Mouse (Mus musculus) kidney, adult 9 months (tissue): ENCODE results near the gene Sgtb.

Source experiments
- DNase-seq: peaks from one replicate; pipeline ENCODE4 v3.0.0; 2022

The Sgtb gene

DNA sequence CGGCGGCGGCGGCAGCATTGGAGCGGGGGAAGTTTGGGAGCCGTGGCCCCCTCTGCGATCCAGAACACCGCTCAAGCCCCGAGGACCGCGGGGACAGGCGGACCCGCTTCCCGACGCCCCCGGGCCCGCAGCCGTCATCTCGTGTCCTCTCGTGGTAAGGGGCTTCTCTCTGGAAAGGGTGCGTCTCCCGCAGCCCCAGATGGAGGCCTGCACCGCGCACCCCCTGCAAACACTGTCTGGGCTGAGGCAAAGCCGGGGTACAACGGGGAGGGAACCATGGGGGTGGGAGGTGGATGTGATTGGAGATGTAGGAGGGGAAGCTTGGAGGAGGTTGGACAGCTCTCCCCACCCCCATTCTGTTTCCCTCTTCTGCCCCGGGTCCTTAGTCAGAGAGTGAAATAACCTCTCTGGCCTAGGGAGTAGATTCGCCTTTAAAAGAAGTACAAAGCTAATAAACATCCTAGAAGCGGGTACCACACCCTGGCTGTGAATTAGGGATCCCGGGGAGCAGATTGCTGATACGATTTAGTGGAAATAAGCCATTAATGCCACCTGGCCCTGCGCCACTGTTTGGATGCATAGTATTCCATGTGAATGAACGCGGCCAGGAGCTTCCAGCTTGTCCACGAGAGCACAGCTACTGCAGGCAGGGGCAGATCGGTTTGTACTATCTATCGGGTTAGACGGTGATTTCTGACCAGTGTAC is 428 bp downstream of the Sgtb start:
- peak; percentile 57 for DNase-seq

DNA sequence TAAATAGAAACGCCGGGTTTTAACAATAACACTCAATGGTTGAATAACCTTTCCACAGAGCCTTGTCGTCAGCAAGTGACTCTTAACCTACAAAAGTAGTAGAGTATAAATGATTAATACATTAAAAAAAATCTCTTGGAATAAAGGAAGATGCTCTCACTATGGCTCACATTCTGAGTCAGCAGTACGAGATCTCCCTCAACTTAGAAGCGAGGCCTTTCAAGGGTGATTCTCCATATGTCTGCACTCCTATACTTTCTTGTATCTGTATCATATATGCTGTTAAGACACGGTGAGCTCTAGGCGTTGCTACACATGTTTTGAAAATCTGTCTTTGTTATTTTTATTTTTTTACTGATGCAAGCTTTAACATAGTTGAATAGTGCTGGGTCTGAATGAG is 985 bp downstream of the Sgtb start:
- DNase-seq, result no peak

DNA sequence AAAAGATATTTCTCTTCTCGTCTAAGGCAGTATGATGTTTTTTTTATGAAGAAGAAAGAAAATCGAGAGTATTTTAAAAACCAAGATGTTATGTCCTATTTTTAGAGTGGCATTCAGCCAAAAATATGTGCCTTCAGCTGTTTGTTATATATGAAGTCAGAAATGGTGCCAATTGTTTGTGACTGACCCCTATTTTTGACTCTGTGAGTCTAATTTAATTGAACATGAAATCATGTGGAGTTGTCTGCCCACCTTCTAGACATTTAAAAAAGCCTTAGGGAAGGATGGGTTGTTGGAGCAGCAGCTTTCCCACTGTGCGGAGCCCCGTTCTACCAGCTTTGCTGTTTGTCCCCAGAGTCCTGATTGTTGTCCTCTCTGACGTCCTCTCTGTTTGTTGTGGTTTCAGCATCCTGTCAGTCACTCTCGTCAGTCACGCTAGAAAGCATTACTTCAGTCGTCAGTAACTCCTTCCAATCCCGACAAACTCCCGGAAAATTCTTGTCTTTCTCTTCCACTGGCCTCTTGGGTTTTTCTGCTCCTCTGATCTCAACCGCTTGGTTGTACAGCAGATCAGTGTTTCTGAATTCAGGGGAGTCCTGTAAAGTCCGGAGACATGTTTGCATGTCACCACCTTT is 2.8 kb downstream of the Sgtb start:
- DNase-seq, result no peak

DNA sequence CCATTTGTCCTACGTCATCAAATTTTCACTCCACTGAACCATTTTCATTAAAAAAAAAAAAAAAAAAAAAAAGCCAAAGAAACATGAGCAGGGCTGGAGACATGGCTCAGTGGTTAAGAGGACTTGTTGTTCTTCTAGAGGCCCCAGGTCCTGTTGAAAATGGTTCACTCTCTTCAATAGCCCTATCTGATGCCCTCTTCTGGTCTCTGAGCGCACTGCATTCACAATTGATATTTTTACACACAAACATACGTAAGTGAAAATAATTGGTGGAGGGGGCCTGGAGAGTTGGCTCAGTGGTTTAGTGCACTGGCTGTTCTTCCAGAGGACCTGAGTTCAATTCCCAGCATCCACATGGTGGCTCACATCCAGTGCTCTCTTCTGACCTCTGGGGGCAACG is 4.2 kb downstream of the Sgtb start:
- peak; percentile 22 for DNase-seq

DNA sequence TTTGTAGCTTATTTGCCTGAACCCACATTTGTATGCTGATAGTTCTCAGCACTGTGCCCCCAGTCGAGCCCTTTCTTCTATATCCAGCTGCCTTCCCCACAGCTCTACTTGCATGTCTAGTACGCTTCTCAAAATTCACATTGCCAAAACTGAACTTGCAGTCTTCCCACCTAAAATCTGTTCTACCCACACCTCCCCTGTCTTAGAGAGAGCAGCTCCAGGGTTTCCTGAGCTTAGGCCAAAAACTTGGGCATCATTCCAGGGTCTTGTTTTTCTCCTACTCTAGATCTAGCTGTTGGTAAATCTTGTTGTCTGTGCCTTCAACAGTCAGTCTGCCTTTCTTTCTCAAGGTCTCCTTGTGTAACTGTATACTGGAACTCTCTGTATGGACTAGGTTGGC is 5.3 kb downstream of the Sgtb start:
- no peak for DNase-seq

DNA sequence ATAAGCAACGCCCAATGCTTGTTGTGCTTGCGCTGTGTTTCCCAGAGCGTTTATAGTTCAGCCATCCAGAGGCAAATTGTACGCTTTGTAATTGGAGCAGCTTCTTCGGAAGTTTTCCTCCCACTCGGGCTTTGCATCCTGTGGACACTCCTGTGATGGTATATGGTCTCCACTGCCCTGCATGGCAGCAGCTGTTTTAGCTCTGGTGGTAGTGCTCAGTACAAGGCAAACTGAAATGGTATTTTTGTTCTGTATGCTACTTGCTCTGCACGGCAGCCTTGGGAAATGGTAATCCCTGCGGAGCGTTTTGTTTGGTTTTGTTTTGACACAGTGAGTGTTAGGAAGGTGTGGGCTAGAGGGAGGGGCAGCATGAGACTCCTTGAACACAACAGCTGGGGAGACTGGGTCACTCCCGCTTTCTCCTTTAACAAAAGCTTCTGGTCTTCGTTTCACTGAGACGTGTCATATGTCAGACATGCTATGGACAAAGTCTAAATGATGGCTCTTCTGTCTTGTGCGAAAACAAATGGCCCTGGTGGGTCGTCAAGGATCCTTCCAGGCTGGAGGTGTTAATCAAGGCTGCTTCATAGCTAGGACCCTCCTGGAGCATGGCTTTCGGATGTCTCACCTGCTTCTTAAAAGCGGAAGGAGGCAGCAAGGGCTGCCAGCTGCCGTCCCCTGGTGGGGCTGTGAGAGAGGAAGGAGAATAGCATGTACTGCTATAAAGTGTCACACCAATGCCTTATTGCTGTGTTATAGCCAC is 12.7 kb downstream of the Sgtb start:
- no peak for DNase-seq

DNA sequence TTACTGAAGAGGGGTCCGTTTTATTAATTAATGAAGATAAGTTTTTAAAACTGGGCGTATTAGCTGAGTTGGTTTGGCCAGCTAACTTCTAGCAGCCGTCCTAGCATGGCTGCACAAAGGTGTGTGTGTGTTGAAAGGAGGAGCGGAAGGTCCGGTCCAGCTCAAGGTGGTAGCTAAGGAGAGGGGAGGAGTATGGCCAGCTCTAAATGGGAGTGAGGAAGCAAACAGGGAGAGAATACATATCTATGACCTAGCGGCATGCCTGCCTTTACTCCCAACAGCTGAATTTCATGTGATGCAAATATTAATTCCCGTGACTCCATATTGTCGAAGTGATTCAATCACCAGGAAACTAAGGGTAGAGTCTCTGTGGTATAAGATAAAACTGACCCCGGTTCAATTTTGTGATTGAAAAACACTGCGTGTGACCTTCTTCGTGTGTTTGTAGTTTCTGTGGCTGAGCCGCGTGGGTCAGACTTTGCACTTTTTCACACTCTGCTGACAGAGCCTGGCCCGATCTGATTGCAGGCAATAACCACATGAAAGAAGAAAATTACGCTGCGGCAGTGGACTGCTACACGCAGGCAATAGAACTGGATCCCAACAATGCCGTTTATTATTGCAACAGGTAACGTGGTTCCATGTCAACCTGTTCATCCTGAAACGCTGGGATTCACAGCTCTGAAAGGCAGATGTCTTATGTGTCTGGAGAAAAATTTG is 14.3 kb downstream of the Sgtb start:
- peak; percentile 42 for DNase-seq

DNA sequence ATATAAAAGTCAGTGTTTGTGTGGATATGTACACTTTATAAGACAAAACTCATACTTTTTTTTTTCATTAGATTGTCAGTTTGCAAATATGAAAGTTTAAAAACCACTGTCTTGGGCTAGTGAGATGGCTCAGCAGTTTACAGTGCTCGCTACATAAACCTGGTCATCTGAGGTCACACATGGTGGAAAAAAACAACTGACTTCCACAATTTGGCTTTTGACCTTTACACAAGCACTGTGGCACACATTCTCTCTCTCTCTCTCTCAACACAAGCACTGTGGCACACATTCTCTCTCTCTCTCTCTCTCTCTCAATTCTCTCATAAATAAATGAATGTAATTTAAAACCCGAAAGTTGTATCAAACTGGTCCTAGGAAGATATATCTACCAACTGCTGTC is 23.0 kb downstream of the Sgtb start:
- DNase-seq, result no peak

DNA sequence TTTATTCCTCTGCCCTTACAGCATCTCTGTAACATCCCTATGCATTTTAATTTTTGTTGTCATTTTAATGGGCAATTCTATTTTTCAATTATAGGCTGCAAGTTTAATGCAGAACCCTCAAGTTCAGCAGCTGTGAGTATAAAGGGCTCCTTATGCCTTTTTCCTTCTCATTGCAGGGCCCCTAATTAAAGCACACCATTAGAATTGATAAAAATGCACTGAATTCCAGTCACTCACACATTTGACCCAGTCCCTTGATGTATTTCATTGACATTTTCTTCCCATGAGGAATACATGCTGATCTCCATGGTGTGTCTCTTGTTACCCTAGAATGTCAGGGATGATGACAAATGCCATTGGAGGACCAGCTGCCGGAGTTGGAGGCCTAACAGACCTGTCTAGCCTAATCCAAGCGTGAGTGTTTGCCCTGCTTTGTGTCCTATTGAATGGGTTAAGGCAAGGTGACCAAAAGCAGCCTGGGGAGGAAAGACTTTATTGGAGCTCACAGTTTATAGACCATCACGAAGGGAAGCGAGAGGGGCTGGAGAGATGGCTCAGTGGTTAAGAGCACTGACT is 25.1 kb downstream of the Sgtb start:
- no peak for DNase-seq

DNA sequence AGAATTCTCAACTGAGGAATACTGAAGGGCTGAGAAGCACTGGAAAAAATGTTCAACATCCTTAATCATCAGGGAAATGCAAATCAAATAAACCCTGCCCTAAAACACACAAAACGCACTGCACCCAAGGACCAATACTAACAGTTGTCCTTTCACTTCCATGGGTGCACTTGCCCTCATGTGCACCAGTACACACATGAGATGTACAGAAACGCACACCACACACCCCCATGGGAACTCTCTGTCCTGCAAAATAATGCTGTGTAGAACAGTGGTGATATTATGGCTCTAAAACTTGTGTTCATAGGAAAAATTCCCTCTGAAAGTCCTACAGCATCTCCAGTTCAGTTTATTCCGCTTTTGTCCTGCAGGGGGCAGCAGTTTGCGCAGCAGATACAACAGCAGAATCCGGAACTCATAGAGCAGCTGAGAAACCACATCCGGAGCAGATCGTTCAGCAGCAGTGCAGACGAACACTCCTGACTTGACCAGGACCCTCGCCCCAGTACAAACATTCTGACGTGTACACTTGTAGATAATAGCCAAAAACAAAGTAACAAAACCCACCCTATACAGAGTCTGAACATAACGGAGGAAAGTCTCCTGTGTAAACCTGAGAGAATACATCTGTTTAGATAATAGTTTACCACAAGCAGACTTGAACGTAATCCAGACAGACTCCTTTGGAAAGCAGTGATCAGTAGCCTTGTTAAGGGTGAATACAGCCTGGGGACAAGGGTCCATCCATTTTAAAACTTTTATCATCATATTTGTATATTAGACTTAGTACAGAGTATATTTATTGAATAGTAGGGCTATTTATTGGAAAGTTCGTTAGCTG is 30.0 kb downstream of the Sgtb start:
- peak; percentile 87 for DNase-seq

DNA sequence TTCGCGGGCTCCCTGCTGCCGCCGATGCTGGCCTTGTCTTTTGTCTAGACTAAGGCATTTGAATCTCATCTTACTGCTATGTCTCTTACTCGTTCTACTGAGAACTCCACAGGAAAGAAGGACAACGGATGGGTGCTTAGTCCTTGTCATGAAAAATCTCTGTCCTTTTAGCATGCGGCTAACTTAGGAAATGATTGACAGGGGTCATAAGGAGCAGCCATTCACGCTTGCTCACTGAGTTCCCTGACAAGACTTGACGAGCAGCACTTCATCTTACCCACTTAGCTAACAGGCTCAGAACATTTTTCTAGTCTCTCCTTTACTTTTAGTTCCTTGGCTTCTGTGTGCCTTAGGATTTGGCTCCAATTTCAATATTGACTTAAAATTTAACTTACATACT is 35.3 kb downstream of the Sgtb start:
- DNase-seq, result peak; percentile 62

DNA sequence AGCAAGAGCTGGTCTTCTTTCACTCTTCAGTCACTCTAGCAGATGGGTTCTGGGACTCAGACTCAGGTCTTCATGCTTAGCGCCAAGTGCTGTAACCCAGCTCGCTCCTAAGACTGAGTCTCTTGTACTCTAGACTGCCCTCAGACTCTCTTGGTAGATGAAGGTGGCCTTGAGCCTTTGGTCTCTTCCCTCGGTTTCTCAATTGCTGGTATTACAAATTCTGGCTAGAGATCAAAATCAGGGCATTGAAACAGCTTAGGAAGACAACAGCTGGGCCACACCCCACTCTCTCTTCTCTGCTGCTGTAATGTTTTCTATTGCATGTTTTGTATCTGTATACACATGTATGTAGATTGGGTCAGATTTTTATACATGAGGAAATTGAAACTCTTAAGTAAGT is 36.1 kb downstream of the Sgtb start:
- DNase-seq, result peak; percentile 12

DNA sequence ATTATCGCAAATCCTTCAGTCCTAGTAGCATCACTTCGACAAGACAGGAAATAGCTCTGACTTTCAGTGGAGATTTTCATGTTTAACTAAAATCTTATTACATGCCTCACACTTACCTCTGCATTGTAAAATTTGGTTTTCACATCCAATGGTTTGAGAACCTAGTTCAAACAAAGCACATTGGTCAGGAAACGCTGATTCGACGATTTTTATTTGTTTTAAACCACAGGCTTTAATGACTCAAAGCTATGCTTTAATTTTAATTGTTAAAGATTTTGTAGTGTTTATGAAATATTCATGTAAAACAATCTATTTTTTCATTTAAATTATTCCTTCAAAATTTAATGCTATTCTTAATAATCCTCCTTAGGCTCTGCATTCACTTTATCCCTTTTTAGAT is 44.6 kb downstream of the Sgtb start:
- DNase-seq, result no peak

DNA sequence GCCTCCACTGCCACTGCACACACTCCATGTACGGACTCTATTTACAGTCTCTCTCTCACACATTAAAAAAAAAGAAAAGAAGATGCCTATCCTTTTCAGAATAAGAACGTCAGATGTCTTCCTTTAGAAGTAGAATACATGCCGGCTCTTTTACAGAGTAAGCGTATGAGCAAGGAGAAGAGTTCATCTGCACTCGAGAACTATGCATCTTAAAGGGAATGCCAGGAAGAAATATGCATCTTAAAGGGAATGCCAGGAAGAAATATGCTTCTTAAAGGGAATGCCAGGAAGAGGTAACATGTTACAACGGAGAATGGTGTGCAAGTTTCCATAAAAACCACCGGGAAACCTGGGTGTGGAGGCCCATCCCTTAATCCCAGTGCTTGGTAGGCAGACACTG is 45.6 kb downstream of the Sgtb start:
- DNase-seq, result no peak

DNA sequence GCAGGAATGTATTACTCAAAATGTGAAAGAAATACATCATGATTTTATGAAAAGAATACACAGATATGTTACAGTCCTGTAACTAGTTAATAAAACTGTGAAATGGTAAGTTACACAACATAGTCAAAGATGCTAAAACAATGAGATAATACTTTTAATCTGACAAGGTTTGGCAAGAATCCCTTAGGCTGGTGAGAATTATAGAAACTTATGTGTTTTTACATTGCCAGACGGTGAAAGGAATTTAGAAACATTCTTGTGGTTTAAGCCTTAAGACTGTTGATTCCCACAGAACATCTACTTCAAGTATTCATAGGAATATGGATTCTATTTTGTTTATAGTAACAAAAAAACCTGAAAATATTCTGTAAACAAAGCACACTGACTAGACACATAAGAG is 46.1 kb downstream of the Sgtb start:
- no peak for DNase-seq

DNA sequence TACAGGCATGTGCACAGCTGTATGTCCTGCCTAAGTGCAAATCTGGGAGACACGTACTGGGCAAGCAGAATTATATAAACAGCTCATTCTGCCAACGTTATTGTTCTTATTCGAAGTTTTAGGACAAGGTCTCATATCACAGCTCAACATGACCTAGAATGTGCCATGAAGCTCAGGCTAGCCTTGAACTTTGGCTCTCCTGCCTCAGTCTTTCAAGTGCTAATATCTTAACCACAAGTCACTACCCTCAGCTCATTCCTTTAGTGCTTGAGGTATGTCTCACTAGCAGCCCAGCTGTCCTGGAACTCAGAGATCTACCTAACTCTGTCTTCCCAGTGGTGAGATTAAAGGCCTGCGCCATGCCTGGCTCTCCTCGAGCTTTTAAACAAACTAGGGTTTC is 62.2 kb downstream of the Sgtb start:
- no peak for DNase-seq

DNA sequence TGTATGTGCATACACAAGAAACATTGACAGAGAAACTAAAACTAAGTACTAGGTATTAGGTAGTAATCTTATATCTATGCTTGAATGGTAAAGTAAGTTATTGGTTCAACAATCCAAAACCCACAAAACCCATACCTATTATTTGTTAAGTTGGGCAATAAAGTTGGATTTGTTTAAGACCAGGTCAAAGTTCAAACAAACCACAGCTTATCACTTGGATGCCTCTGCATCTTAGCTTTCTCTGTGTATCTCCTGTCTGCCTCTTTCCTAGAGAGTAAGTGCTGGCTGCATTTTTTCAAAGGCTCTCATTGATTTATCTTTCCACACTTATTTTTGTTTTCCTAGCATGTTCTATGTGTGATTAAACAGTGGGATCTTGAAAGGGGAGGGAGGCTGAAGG is 63.0 kb downstream of the Sgtb start:
- no peak for DNase-seq

DNA sequence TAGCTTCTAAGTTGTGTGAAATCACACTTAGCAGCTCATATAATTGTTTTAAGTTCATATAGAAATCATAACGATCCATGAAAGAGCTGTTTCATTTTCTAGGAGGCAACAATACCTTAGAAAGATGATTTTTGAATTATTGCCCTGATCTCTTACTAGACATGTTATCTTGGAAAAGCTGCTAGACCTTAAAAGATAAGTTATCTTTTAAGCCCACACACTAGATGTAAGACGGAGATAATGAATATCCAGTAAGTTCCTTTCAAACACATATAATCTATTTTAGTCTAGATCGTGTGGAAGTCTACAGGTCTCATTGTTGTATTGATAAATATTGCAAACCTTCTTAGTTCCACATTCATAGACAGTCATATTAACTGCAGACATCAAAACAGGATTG is 67.3 kb downstream of the Sgtb start:
- no peak for DNase-seq

DNA sequence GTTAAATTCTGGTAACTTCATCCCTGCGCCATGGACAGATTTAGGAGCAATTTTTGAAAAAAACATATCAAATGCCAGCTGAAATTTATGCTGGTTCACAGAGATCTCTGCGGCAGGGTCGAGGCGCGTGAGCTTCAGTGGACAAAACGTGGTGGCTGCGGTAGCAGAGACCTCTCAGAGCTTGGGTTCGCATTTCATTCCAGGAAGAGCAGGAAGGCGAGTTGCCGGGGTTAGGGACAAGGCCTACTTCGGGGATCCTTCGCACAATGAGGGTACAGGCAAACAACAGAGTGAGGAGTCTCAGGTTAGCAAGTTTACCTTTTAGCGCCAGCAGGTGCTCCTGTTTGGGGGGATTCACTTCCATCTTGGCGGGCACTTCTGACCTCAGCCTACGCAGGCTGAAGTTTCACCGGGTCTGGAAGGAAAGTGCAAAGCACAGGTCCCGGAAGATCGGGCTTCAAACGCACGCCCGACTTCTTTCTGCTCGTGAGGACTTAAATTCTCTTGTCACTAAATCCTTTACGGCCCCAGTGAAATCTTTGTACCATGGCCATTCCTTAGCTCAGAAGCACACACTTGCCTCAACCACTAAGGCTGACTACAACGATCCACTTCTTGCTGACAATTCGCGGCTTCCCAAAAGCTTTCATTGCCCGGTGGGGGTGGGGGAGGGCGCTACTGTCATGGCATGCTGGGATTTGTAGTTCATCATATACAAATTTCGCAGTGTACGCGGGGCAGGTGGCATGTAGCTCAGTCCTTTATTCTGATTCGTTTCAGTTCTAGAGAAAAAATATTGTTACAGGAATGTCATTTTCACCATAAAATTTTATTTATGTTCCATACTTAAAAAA is 68.5 kb downstream of the Sgtb start, which contains the start of gene Trappc13:
Trappc13 (minus strand) TSS at position 674 of the 854 bp plus-strand sequence.
- no peak for DNase-seq

DNA sequence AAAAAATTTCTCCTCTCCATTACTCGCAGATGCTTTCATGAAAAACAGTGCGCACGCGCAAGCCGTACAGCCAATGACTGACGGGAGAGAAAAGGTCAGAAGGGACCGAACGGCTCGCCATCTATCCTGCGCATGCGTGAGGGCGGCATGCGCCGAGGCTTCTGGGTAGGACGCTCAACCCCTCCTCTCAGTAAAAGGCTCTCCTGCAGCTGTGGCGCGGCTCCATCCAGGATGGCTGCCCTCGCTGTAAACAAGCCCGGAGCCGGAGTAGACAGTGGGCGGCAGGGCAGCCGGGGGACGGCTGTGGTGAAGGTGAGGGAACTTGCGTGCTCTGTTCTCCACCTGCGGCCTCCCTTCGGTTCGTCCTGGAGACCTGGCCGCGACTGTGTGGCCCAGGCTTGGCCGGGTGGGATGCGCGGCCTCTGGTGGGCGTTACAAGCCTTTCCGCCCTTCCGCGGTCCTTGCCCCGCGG is 69.1 kb downstream of the Sgtb start, which contains the start of gene Trim23:
Trim23 (plus strand) TSS at position 148 of the 472 bp plus-strand sequence.
- DNase-seq, result peak; percentile 98
